Mouse (Mus musculus): ENCODE results near the gene Canx.

DNA sequence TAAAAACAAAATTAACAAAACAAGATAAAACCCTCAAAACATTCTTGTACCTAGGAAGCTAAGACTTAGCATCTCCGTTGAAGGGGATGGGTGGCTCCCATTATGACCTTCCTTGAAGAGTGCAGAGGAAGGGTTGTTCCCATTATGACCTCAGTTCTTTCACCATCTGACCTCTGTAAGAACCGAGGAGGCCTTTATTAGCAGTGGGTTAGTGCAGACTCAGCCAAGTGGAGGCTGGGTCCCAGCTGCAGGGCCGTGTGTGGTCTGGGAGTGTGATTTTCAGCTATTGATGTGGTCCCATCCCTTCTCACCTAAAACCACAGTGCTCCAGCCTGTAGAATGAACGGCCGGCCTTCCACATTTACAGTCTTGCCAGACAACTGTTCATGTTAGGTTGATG lies 80.2 kb downstream of the Canx start:
- TF ChIP-seq POLR2A (IDR thresholded peaks at IDR 0.05; ENCODE audit: borderline replicate concordance, insufficient read depth, low read length) (no peak), CTCF (IDR thresholded peaks at IDR 0.05; ENCODE audit: borderline replicate concordance, insufficient read depth, low read depth, low read length) (no peak)
